Mouse (Mus musculus) liver, adult 2 months (tissue): ENCODE results near the gene Smim23.

ENCODE experiments used
- CTCF ChIP-seq: fragments of 200-500 bp; IDR thresholded peaks from 2 replicates; pipeline ENCODE4 v1.5.1; 2011; ENCODE audit warnings: low read depth, low read length, control low read depth
- POLR2A ChIP-seq: fragments of 200-500 bp; IDR thresholded peaks from 2 replicates; pipeline ENCODE4 v1.6.1; 2011; ENCODE audit warnings: low read length, control low read depth; ENCODE audit not compliant: insufficient read depth; ENCODE audit errors: extremely low read depth

DNA sequence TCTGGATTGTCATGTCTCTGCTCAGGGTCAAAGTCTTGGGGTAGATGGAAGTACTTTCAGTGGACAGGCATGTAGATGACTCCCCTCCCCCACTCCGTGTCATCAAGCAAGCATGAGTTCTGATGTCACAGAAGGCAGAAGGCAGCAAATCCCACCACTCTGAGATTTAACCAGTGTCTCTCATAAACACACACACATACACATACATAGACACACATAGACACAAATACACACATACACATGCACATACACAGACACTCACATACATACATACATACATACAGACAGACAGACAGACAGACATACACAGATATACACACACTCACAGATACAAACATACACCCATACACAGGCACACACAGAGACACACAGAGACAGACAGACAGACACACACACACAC is at the start of gene Smim23:
- TF ChIP-seq CTCF = no peak
- TF ChIP-seq POLR2A = no peak
